Mouse (Mus musculus) cerebellum, adult 9-11 months (tissue): ENCODE results near the gene Mfsd6.
"Not testable (repeated sequence)": the region's sequence is repeated elsewhere in the genome, so short reads cannot be mapped to it uniquely, and the experiment has no call there.

Experiments used
- DNase-seq: peaks from one replicate; pipeline ENCODE4 v3.0.0; 2022

Mfsd6 gene

GRCm38 (mm10) chr1:52707030-52707429, 20.2 kb downstream of the Mfsd6 start:
- DNase-seq = no peak

- DNase-seq = no peak
Observed at GRCm38 (mm10) chr1:52702738-52703491, 24.3 kb downstream of the Mfsd6 start.

GRCm38 (mm10) chr1:52701941-52702340, 25.3 kb downstream of the Mfsd6 start:
- no peak for DNase-seq

- DNase-seq = not testable (repeated sequence)
Observed at GRCm38 (mm10) chr1:52694456-52694855, 32.8 kb downstream of the Mfsd6 start.

- no peak for DNase-seq
Observed at GRCm38 (mm10) chr1:52687636-52688035, 39.6 kb downstream of the Mfsd6 start.

- no peak for DNase-seq
Observed at GRCm38 (mm10) chr1:52683550-52683949, 43.7 kb downstream of the Mfsd6 start.

GRCm38 (mm10) chr1:52676621-52677020, 50.6 kb downstream of the Mfsd6 start:
- peak; percentile 39 for DNase-seq

- no peak for DNase-seq
Observed at GRCm38 (mm10) chr1:52675561-52676551, 51.4 kb downstream of the Mfsd6 start.

GRCm38 (mm10) chr1:52669931-52670330, 57.3 kb downstream of the Mfsd6 start:
- no peak for DNase-seq

GRCm38 (mm10) chr1:52668743-52669323, 58.4 kb downstream of the Mfsd6 start:
- no peak for DNase-seq

GRCm38 (mm10) chr1:52663228-52663627, 64.0 kb downstream of the Mfsd6 start:
- DNase-seq = no peak

GRCm38 (mm10) chr1:52660765-52661164, 66.5 kb downstream of the Mfsd6 start:
- DNase-seq = no peak

GRCm38 (mm10) chr1:52660278-52660677, 67.0 kb downstream of the Mfsd6 start:
- no peak for DNase-seq

- no peak for DNase-seq
Observed at GRCm38 (mm10) chr1:52658160-52658559, 69.1 kb downstream of the Mfsd6 start.

- DNase-seq = no peak
Observed at GRCm38 (mm10) chr1:52655153-52655552, 72.1 kb downstream of the Mfsd6 start.

GRCm38 (mm10) chr1:52653366-52653765, 73.9 kb downstream of the Mfsd6 start:
- DNase-seq = no peak

- DNase-seq = no peak
Observed at GRCm38 (mm10) chr1:52652601-52653253, 74.5 kb downstream of the Mfsd6 start.

- DNase-seq = no peak
Observed at GRCm38 (mm10) chr1:52650066-52650465, 77.2 kb downstream of the Mfsd6 start.

GRCm38 (mm10) chr1:52648153-52649027, 78.9 kb downstream of the Mfsd6 start:
- peak; percentile 80 for DNase-seq

- DNase-seq = no peak
Observed at GRCm38 (mm10) chr1:52640736-52641135, 86.5 kb downstream of the Mfsd6 start.

GRCm38 (mm10) chr1:52640266-52640665, 87.0 kb downstream of the Mfsd6 start:
- no peak for DNase-seq

GRCm38 (mm10) chr1:52639090-52639489, 88.2 kb downstream of the Mfsd6 start:
- DNase-seq = no peak
